Mouse (Mus musculus): ENCODE results near the gene Lin52. TPM values are rescaled to one million over a fixed set of nuclear protein-coding genes. Genes with fewer than 3 reads are reported as not detected.
"Not testable (repeated sequence)": the region's sequence is repeated elsewhere in the genome, so short reads cannot be mapped to it uniquely, and the experiment has no call there.

The Lin52 gene
- polyA plus RNA-seq, 1 experiment from 2014 or later: 36.1 TPM

- WGBS: 65% methylated on average over 11 of the region's 11 CpGs
- Histone ChIP-seq H3K27me3 (peaks cover 67% of the 10 kb centered on the region), H3K36me3 (no peaks in the 10 kb centered on the region), H3K9ac (no peak overlapping the region; the same call in 1 of the 2 replicates), H3K27ac (no peak overlapping the region), H3K4me3 (no peak overlapping the region), H3K4me2 (no peak overlapping the region), H3K9me3 (no peaks in the 10 kb centered on the region), H3K4me1 (replicated peaks) (peaks cover 12% of the 10 kb centered on the region)
- ATAC-seq (ENCODE audit: low FRiP score): no peak
These were observed 73.2 kb downstream of the Lin52 start for GRCm38 (mm10) chr12:84524147-84525050.

- 86% methylated on average over 12 of the region's 12 CpGs for WGBS
- peaks cover 12% of the 10 kb centered on the region for H3K4me1 ChIP-seq (replicated peaks)
- no peak overlapping the region for H3K9ac ChIP-seq
- H3K27ac ChIP-seq: no peak overlapping the region
- H3K4me2 ChIP-seq: no peak overlapping the region
- no peaks in the 10 kb centered on the region for H3K9me3 ChIP-seq
- no peak for ATAC-seq (ENCODE audit: low FRiP score)
- peaks cover 74% of the 10 kb centered on the region for H3K27me3 ChIP-seq
- H3K36me3 ChIP-seq: no peaks in the 10 kb centered on the region
- no peak overlapping the region for H3K4me3 ChIP-seq
These were observed 74.2 kb downstream of the Lin52 start for GRCm38 (mm10) chr12:84525422-84525821.

GRCm38 (mm10) chr12:84530426-84530825 is 79.2 kb downstream of the Lin52 start:
- H3K27ac ChIP-seq: no peak overlapping the region
- H3K9me3 ChIP-seq: no peaks in the 10 kb centered on the region
- no peaks in the 10 kb centered on the region for H3K36me3 ChIP-seq
- H3K9ac ChIP-seq: no peak overlapping the region
- H3K4me3 ChIP-seq: no peak overlapping the region
- no peak for ATAC-seq (ENCODE audit: low FRiP score)
- 93% methylated on average over 5 of the region's 5 CpGs for WGBS
- H3K4me2 ChIP-seq: no peak overlapping the region
- H3K4me1 ChIP-seq (replicated peaks): peaks cover 32% of the 10 kb centered on the region
- H3K27me3 ChIP-seq: peaks cover 74% of the 10 kb centered on the region

- Histone ChIP-seq H3K27ac (peak overlapping the region; percentile 70), H3K4me2 (no peak overlapping the region), H3K4me1 (replicated peaks) (peaks cover 32% of the 10 kb centered on the region), H3K4me3 (no peak overlapping the region), H3K36me3 (no peaks in the 10 kb centered on the region), H3K27me3 (peaks cover 75% of the 10 kb centered on the region), H3K9me3 (no peaks in the 10 kb centered on the region), H3K9ac (no peak overlapping the region)
- peak; percentile 84 for ATAC-seq (ENCODE audit: low FRiP score)
- 34% methylated on average over 13 of the region's 13 CpGs for WGBS
These were observed 80.9 kb downstream of the Lin52 start for GRCm38 (mm10) chr12:84531906-84532829.

GRCm38 (mm10) chr12:84532830-84533199 is 81.6 kb downstream of the Lin52 start:
- ATAC-seq (ENCODE audit: low FRiP score): no peak
- peaks cover 69% of the 10 kb centered on the region for H3K27me3 ChIP-seq
- peak overlapping the region; percentile 70 for H3K27ac ChIP-seq

GRCm38 (mm10) chr12:84533706-84534486 is 82.7 kb downstream of the Lin52 start:
- no peak for ATAC-seq (ENCODE audit: low FRiP score)
- 67% methylated on average over 7 of the region's 7 CpGs for WGBS
- no peak overlapping the region for H3K9ac ChIP-seq
- H3K27me3 ChIP-seq: peaks cover 69% of the 10 kb centered on the region
- no peak overlapping the region for H3K4me2 ChIP-seq
- H3K27ac ChIP-seq: no peak overlapping the region
- no peaks in the 10 kb centered on the region for H3K36me3 ChIP-seq
- peaks cover 32% of the 10 kb centered on the region for H3K4me1 ChIP-seq (replicated peaks)
- no peaks in the 10 kb centered on the region for H3K9me3 ChIP-seq
- H3K4me3 ChIP-seq: no peak overlapping the region

More at GRCm38 (mm10) chr12:84532830-84533199, 81.6 kb downstream of the Lin52 start:
- no peak overlapping the region for H3K9ac ChIP-seq
- H3K4me2 ChIP-seq: no peak overlapping the region
- no peaks in the 10 kb centered on the region for H3K9me3 ChIP-seq
- H3K4me3 ChIP-seq: no peak overlapping the region
- no peaks in the 10 kb centered on the region for H3K36me3 ChIP-seq
- H3K4me1 ChIP-seq (replicated peaks): peaks cover 32% of the 10 kb centered on the region
- 63% methylated on average over 8 of the region's 8 CpGs for WGBS

GRCm38 (mm10) chr12:84539537-84539936 is 88.3 kb downstream of the Lin52 start:
- 98% methylated on average over 3 of the region's 3 CpGs for WGBS
- H3K36me3 ChIP-seq: not testable (repeated sequence)
- peaks cover 86% of the 10 kb centered on the region for H3K27me3 ChIP-seq

GRCm38 (mm10) chr12:84541391-84541958 is 90.3 kb downstream of the Lin52 start:
- H3K27me3 ChIP-seq: peaks cover 73% of the 10 kb centered on the region
- no peaks in the 10 kb centered on the region for H3K36me3 ChIP-seq
- no peak overlapping the region for H3K4me3 ChIP-seq
- no peak overlapping the region for H3K4me2 ChIP-seq
- H3K4me1 ChIP-seq (replicated peaks): peaks cover 5% of the 10 kb centered on the region; the same call in 1 of the 2 replicates
- H3K9ac ChIP-seq: no peak overlapping the region
- no peak overlapping the region for H3K27ac ChIP-seq
- H3K9me3 ChIP-seq: no peaks in the 10 kb centered on the region
- WGBS: 67% methylated on average over 11 of the region's 11 CpGs
- ATAC-seq (ENCODE audit: low FRiP score): no peak

More at GRCm38 (mm10) chr12:84539537-84539936, 88.3 kb downstream of the Lin52 start:
- not testable (repeated sequence) for H3K4me1 ChIP-seq (replicated peaks); H3K9me3 ChIP-seq; ATAC-seq (ENCODE audit: low FRiP score); H3K4me3 ChIP-seq; H3K4me2 ChIP-seq; H3K9ac ChIP-seq; H3K27ac ChIP-seq

GRCm38 (mm10) chr12:84546028-84546427 is 94.8 kb downstream of the Lin52 start:
- H3K27ac ChIP-seq: no peak overlapping the region
- H3K9ac ChIP-seq: no peak overlapping the region
- no peaks in the 10 kb centered on the region for H3K9me3 ChIP-seq
- no peaks in the 10 kb centered on the region for H3K36me3 ChIP-seq
- no peak overlapping the region for H3K4me2 ChIP-seq
- H3K27me3 ChIP-seq: peaks cover 63% of the 10 kb centered on the region
- 6% methylated on average over 12 of the region's 12 CpGs for WGBS
- no peak overlapping the region for H3K4me3 ChIP-seq
- peak; percentile 66 for ATAC-seq (ENCODE audit: low FRiP score)
- peaks cover 13% of the 10 kb centered on the region for H3K4me1 ChIP-seq (replicated peaks)

- peaks cover 11% of the 10 kb centered on the region for H3K4me1 ChIP-seq (replicated peaks)
- no peaks in the 10 kb centered on the region for H3K9me3 ChIP-seq
- no peak overlapping the region for H3K27ac ChIP-seq
- WGBS: 31% methylated on average over 2 of the region's 2 CpGs
- H3K9ac ChIP-seq: no peak overlapping the region
- no peaks in the 10 kb centered on the region for H3K36me3 ChIP-seq
- no peak overlapping the region for H3K4me2 ChIP-seq
- H3K27me3 ChIP-seq: peaks cover 61% of the 10 kb centered on the region
- ATAC-seq (ENCODE audit: low FRiP score): peak; percentile 22; the same call in 1 of the 2 replicates
- no peak overlapping the region for H3K4me3 ChIP-seq
These were observed 95.4 kb downstream of the Lin52 start for GRCm38 (mm10) chr12:84546577-84547085.

- Histone ChIP-seq H3K36me3 (no peaks in the 10 kb centered on the region), H3K9ac (no peak overlapping the region), H3K4me3 (no peak overlapping the region), H3K27ac (no peak overlapping the region), H3K4me1 (replicated peaks) (peaks cover 9% of the 10 kb centered on the region), H3K9me3 (no peaks in the 10 kb centered on the region), H3K27me3 (peaks cover 57% of the 10 kb centered on the region), H3K4me2 (no peak overlapping the region)
- 36% methylated on average over 8 of the region's 8 CpGs for WGBS
- no peak for ATAC-seq (ENCODE audit: low FRiP score)
These were observed 97.0 kb downstream of the Lin52 start for GRCm38 (mm10) chr12:84548251-84548650.

Data from hindbrain, embryonic 13.5 days (tissue).